18 mouse cellular contexts compared by ENCODE assay signal in the genomic region with DNA sequence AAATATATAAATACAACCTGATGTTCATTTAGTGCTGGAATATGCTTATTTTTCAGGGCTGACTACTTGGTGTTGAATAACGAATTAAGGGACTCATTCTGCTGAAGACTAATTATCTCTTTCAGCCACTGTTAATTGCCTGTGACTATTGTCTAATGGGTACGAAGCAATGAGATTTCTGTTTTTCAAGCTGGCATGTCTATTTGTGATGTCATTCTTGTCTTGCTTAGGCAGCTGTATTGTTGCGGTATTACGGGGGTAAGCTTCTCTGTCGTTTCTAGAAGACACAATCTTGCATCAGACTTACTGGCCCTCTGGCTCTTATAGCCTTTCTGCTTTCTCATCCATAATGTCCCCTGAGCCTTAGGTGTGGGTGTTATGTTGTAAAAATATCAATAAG.
"Had no signal": no experiment of that assay in that cellular context is flagged by ENCODE, and none has a peak within 500 bp of the region (broad histone marks: within the 10 kb centered on the region; RNA-seq: fewer than 3 reads in every experiment).

No protein-coding gene starts in this region.

- H3K36me3 ChIP-seq: lung, embryonic 15.5 days; midbrain, embryonic 13.5 days; midbrain, embryonic 15.5 days; neural tube, embryonic 12.5 days; stomach, embryonic 15.5 days had no signal

- ATAC-seq: liver, postnatal 0 days; lung, postnatal 0 days; midbrain, embryonic 13.5 days; midbrain, embryonic 15.5 days had no signal

- H3K4me1 ChIP-seq: lung, embryonic 15.5 days; midbrain, embryonic 13.5 days; midbrain, embryonic 15.5 days; neural tube, embryonic 12.5 days; stomach, embryonic 15.5 days had no signal

- H3K27ac ChIP-seq: lung, embryonic 15.5 days; macrophage; midbrain, embryonic 13.5 days; midbrain, embryonic 15.5 days; neural tube, embryonic 12.5 days; stomach, embryonic 15.5 days; stomach, postnatal 0 days had no signal

- H3K9me3 ChIP-seq: lung, embryonic 15.5 days; megakaryocyte, embryonic 14.5 days; midbrain, embryonic 13.5 days; midbrain, embryonic 15.5 days; neural tube, embryonic 12.5 days; stomach, embryonic 15.5 days had no signal

- H3K27me3 ChIP-seq: lung, embryonic 15.5 days; megakaryocyte, embryonic 14.5 days; midbrain, embryonic 13.5 days; midbrain, embryonic 15.5 days; neural tube, embryonic 12.5 days; stomach, embryonic 15.5 days had no signal

- DNase-seq: liver, postnatal 0 days; lung, adult 2 months; lung, postnatal 14 days; lung, postnatal 36 days; right cerebral cortex, postnatal 14 days; thymus, adult 2 months; thymus, postnatal 25 days; thymus, postnatal 4 days had no signal

- H3K4me2 ChIP-seq: lung, embryonic 15.5 days; midbrain, embryonic 11.5 days; midbrain, embryonic 13.5 days; midbrain, embryonic 15.5 days; neural tube, embryonic 12.5 days; stomach, embryonic 15.5 days had no signal

- H3K9ac ChIP-seq: liver, postnatal 0 days; lung, embryonic 15.5 days; midbrain, embryonic 13.5 days; midbrain, embryonic 15.5 days; neural tube, embryonic 12.5 days; stomach, embryonic 15.5 days had no signal

- H3K4me3 ChIP-seq: lung, embryonic 15.5 days; megakaryocyte, embryonic 14.5 days; midbrain, embryonic 13.5 days; midbrain, embryonic 15.5 days; neural tube, embryonic 12.5 days; stomach, embryonic 15.5 days had no signal
